Mouse (Mus musculus): ENCODE data around the gene Pgp.
A peak's percentile ranks its signal among the peaks of the same experiment; 100 is the strongest.
"Not testable (repeated sequence)": the region's sequence is repeated elsewhere in the genome, so short reads cannot be mapped to it uniquely, and the experiment has no call there.

Gene Pgp

GRCm38 (mm10) chr17:24469910-24470602, at the start of gene Pgp, which contains the start of gene E4f1:
TSS of gene Pgp (plus strand) at chr17:24470392.
TSS of gene E4f1 (minus strand) at chr17:24470313.
- DNase-seq = peak; percentile 97

- no peak for DNase-seq
Observed at GRCm38 (mm10) chr17:24423114-24423513, 47.1 kb upstream of the Pgp start.

GRCm38 (mm10) chr17:24424489-24424888, 45.7 kb upstream of the Pgp start:
- DNase-seq = no peak

GRCm38 (mm10) chr17:24425326-24425725, 44.9 kb upstream of the Pgp start:
- DNase-seq = not testable (repeated sequence)

- DNase-seq = no peak
Observed at GRCm38 (mm10) chr17:24425905-24426304, 44.3 kb upstream of the Pgp start.

GRCm38 (mm10) chr17:24426471-24427169, 43.6 kb upstream of the Pgp start, which contains the start of gene Eci1:
TSS of gene Eci1 (plus strand) at chr17:24426641.
- DNase-seq = peak; percentile 79

GRCm38 (mm10) chr17:24427170-24427557, 43.0 kb upstream of the Pgp start:
- DNase-seq = no peak

- no peak for DNase-seq
Observed at GRCm38 (mm10) chr17:24429201-24429983, 40.8 kb upstream of the Pgp start.

- peak; percentile 36 for DNase-seq
Observed at GRCm38 (mm10) chr17:24437016-24437415, 33.2 kb upstream of the Pgp start.

- DNase-seq = no peak
Observed at GRCm38 (mm10) chr17:24440377-24440776, 29.8 kb upstream of the Pgp start.

- peak; percentile 48 for DNase-seq
Observed at GRCm38 (mm10) chr17:24441148-24441547, 29.0 kb upstream of the Pgp start.

- no peak for DNase-seq
Observed at GRCm38 (mm10) chr17:24442107-24442506, 28.1 kb upstream of the Pgp start.

- no peak for DNase-seq
Observed at GRCm38 (mm10) chr17:24442632-24443155, 27.5 kb upstream of the Pgp start, which contains the start of gene Dnase1l2. TSS of gene Dnase1l2 (minus strand) at chr17:24443105.

GRCm38 (mm10) chr17:24443409-24443808, 26.8 kb upstream of the Pgp start:
- no peak for DNase-seq

- no peak for DNase-seq
Observed at GRCm38 (mm10) chr17:24446590-24446989, 23.6 kb upstream of the Pgp start.

GRCm38 (mm10) chr17:24449507-24449906, 20.7 kb upstream of the Pgp start:
- DNase-seq = no peak

- no peak for DNase-seq
Observed at GRCm38 (mm10) chr17:24451220-24451619, 19.0 kb upstream of the Pgp start.

- DNase-seq = no peak
Observed at GRCm38 (mm10) chr17:24453372-24453771, 16.8 kb upstream of the Pgp start.

- no peak for DNase-seq
Observed at GRCm38 (mm10) chr17:24454218-24454755, 15.9 kb upstream of the Pgp start.

- peak; percentile 99 for DNase-seq
Observed at GRCm38 (mm10) chr17:24454756-24455522, 15.3 kb upstream of the Pgp start.

- DNase-seq = peak; percentile 36
Observed at GRCm38 (mm10) chr17:24455523-24456206, 14.5 kb upstream of the Pgp start.
